12 mouse cellular contexts compared by ENCODE assay signal in genomic region chr11:112050362-112050761, GRCm38 (mm10).
"Had no signal": no experiment of that assay in that cellular context is flagged by ENCODE, and none has a peak within 500 bp of the region (broad histone marks: within the 10 kb centered on the region; RNA-seq: fewer than 3 reads in every experiment).

No protein-coding gene starts in this region.

- H3K9me3 ChIP-seq: intestine, embryonic 15.5 days; limb, embryonic 13.5 days; neural tube, embryonic 13.5 days had no signal

- H3K27me3 ChIP-seq: intestine, embryonic 15.5 days; limb, embryonic 13.5 days; neural tube, embryonic 13.5 days had no signal

- H3K4me2 ChIP-seq: intestine, embryonic 15.5 days; limb, embryonic 13.5 days; midbrain, embryonic 11.5 days; neural tube, embryonic 13.5 days had no signal

- H3K9ac ChIP-seq: intestine, embryonic 15.5 days; limb, embryonic 13.5 days; neural tube, embryonic 13.5 days had no signal

- ATAC-seq: intestine, embryonic 15.5 days; midbrain, embryonic 16.5 days had no signal

- DNase-seq: kidney, adult 18-20 months; kidney, postnatal 10 days; kidney, postnatal 4 days; lung, adult 18-20 months; retina, postnatal 1 day; thymus, postnatal 4 days had no signal

- H3K36me3 ChIP-seq: intestine, embryonic 15.5 days; limb, embryonic 13.5 days; neural tube, embryonic 13.5 days had no signal

- H3K4me3 ChIP-seq: intestine, embryonic 15.5 days; layer of hippocampus, adult 2 months; limb, embryonic 13.5 days; neural tube, embryonic 13.5 days had no signal

- H3K4me1 ChIP-seq: intestine, embryonic 15.5 days; neural tube, embryonic 13.5 days had no signal

- H3K27ac ChIP-seq: intestine, embryonic 15.5 days; layer of hippocampus, adult 2 months; limb, embryonic 13.5 days; neural tube, embryonic 13.5 days had no signal
